In the genomic region with DNA sequence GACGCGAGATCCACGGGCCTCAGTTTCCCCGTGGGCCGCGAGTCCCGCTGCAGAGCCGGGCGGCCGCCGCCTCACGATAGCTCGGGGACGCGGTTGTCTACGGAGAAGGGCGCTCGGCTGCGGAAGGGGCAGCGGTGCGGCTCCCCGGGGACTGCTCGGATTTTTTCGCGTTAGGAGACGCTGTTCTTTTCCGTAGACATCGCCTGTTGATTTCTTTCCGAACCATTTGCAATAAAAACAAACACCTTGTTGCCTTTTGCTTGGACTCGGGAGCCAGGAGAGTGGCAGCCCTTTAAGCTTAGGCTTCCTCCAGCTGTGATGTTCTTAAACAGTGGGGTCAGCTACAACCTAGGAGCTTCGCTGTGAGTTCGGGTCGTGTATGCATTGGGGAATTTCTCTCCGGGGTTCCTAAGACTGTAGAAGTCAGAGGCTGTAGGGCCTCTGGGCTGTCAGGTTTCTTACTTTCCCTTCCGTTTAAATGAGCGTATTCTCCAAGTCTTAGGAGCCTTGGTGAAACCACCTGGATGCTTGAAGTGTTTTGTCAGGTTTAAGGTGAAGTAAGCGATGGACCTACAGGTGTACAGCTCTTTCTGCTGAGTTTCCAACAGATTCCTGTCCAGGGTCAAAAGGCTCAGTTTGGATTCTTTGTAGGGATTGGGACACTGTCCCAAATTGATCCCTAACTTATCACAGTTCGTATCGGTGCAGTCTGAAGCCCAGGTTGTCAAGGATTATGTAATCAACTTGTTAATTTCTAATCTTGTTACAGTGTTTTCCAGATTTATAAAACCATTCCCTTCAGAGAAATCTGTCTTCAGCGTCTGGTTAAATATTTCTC, we compare ENCODE assay signal across 8 mouse cellular contexts. TPM values are rescaled to one million over a fixed set of nuclear protein-coding genes. Genes with fewer than 3 reads are reported as not detected.
DNase-seq lines count a peak whose midpoint lies in the region; ATAC-seq and TF ChIP-seq lines count a peak whose summit lies in the region.

No protein-coding gene starts in this region.

- peaks cover 20% of the 10 kb centered on the region for H3K4me1 ChIP-seq in G1E (ENCODE audit: insufficient read depth, low read depth, low read length)
- H3K4me1 ChIP-seq in cortical plate, adult 2 months (ENCODE audit: control insufficient read depth, insufficient read depth, low read length), result peaks cover 7% of the 10 kb centered on the region; the same call in 1 of the 2 replicates
- H3K4me1 ChIP-seq in heart, embryonic 15.5 days (replicated peaks), result peaks cover 25% of the 10 kb centered on the region
- peaks cover 4% of the 10 kb centered on the region for H3K4me1 ChIP-seq in midbrain, embryonic 12.5 days
- peaks cover 7% of the 10 kb centered on the region; the same call in 1 of the 2 replicates for H3K4me1 ChIP-seq in stomach, embryonic 14.5 days (ENCODE audit: control insufficient read depth, insufficient read depth, low read length)

- TF ChIP-seq POLR2A in cortical plate, adult 2 months (IDR thresholded peaks at IDR 0.05; ENCODE audit: extremely low read depth, insufficient read depth, low read length), result no peak

- H3K36me3 ChIP-seq in G1E (replicated peaks), result peaks cover 16% of the 10 kb centered on the region
- no peaks in the 10 kb centered on the region for H3K36me3 ChIP-seq in heart, embryonic 15.5 days
- H3K36me3 ChIP-seq in midbrain, embryonic 12.5 days, result no peaks in the 10 kb centered on the region
- no peaks in the 10 kb centered on the region; the same call in 1 of the 2 replicates for H3K36me3 ChIP-seq in stomach, embryonic 14.5 days (ENCODE audit: control insufficient read depth, insufficient read depth, low read length)

- peak overlapping the region; percentile 71 for H3K4me2 ChIP-seq in heart, embryonic 15.5 days
- peak overlapping the region; percentile 81 for H3K4me2 ChIP-seq in midbrain, embryonic 12.5 days (replicated peaks)
- H3K4me2 ChIP-seq in stomach, embryonic 14.5 days (replicated peaks; ENCODE audit: low read depth, low read length), result peak overlapping the region; percentile 86

- H3K27me3 ChIP-seq in G1E (ENCODE audit: insufficient read depth, low read length), result peaks cover 3% of the 10 kb centered on the region; the same call in 1 of the 2 replicates
- no peaks in the 10 kb centered on the region for H3K27me3 ChIP-seq in heart, embryonic 15.5 days
- 0 out of 2 replicates have a peak, but pooled peaks cover 4% of the 10 kb centered on the region for H3K27me3 ChIP-seq in midbrain, embryonic 12.5 days
- H3K27me3 ChIP-seq in stomach, embryonic 14.5 days (ENCODE audit: control insufficient read depth, insufficient read depth, low read length), result no peaks in the 10 kb centered on the region

- peak overlapping the region; percentile 79 for H3K27ac ChIP-seq in cortical plate, adult 2 months (ENCODE audit: insufficient read depth, low read length)
- peak overlapping the region; percentile 84 for H3K27ac ChIP-seq in heart, embryonic 15.5 days
- peak overlapping the region; percentile 94 for H3K27ac ChIP-seq in midbrain, embryonic 12.5 days (replicated peaks)
- H3K27ac ChIP-seq in stomach, embryonic 14.5 days (ENCODE audit: low read length), result peak overlapping the region; percentile 83

- peak; percentile 57 to 81 for DNase-seq in adrenal gland, adult (ENCODE audit: inconsistent age in 2 of 2, low spot score in 1 of 2)
- no peak for DNase-seq in adrenal gland, adult 8-10 months
- DNase-seq in G1E (ENCODE audit: low spot score), result no peak
- peak; percentile 47 to 60 for DNase-seq in kidney, postnatal 4 days

- no peak for ATAC-seq in G1E (ENCODE audit: extremely low read depth, insufficient number of reproducible peaks, low FRiP score, poor library complexity, severe bottlenecking)
- peak; percentile 41; the same call in 1 of the 2 replicates for ATAC-seq in heart, embryonic 15.5 days (replicated peaks; ENCODE audit: insufficient number of reproducible peaks, insufficient read depth, low FRiP score, low read depth)
- no peak for ATAC-seq in midbrain, embryonic 12.5 days (ENCODE audit: low FRiP score, low read depth)
- ATAC-seq in stomach, embryonic 14.5 days (ENCODE audit: insufficient number of reproducible peaks, insufficient read depth, low FRiP score, low read depth), result peak; percentile 35; the same call in 1 of the 2 replicates

- H3K9me3 ChIP-seq in G1E (replicated peaks), result no peaks in the 10 kb centered on the region
- no peaks in the 10 kb centered on the region for H3K9me3 ChIP-seq in heart, embryonic 15.5 days (replicated peaks)
- H3K9me3 ChIP-seq in midbrain, embryonic 12.5 days, result no peaks in the 10 kb centered on the region
- no peaks in the 10 kb centered on the region for H3K9me3 ChIP-seq in stomach, embryonic 14.5 days (ENCODE audit: control insufficient read depth, low read depth, low read length)

- WGBS in heart, embryonic 15.5 days, result 4% methylated on average over 40 of the region's 40 CpGs
- WGBS in midbrain, embryonic 12.5 days, result 5% methylated on average over 40 of the region's 40 CpGs
- WGBS in stomach, embryonic 14.5 days, result 3% methylated on average over 40 of the region's 40 CpGs

- H3K9ac ChIP-seq in heart, embryonic 15.5 days, result peak overlapping the region; percentile 96
- H3K9ac ChIP-seq in midbrain, embryonic 12.5 days (replicated peaks), result peak overlapping the region; percentile 96
- peak overlapping the region; percentile 91 for H3K9ac ChIP-seq in stomach, embryonic 14.5 days (replicated peaks; ENCODE audit: low read depth, low read length)

- no peak for TF ChIP-seq CTCF in G1E (IDR thresholded peaks at IDR 0.05; ENCODE audit: low read depth, low read length)
- TF ChIP-seq CTCF in cortical plate, adult 2 months (IDR thresholded peaks at IDR 0.05; ENCODE audit: extremely low read depth, insufficient read depth, low read length), result no peak

- H3K4me3 ChIP-seq in G1E (ENCODE audit: low read depth, low read length), result peak overlapping the region; percentile 85
- peak overlapping the region; percentile 72 for H3K4me3 ChIP-seq in cortical plate, adult 2 months (ENCODE audit: insufficient read depth, low read length)
- peak overlapping the region; percentile 84 for H3K4me3 ChIP-seq in heart, embryonic 15.5 days
- peak overlapping the region; percentile 95 for H3K4me3 ChIP-seq in midbrain, embryonic 12.5 days
- H3K4me3 ChIP-seq in stomach, embryonic 14.5 days (ENCODE audit: low read depth, low read length), result peak overlapping the region; percentile 79

RNA-seq across cellular contexts. Expression of a gene that starts 0.8 kb away (rescaled TPM):
- 100 to 1,000 TPM; 153 to 206 (median 181) TPM for total RNA-seq in adrenal gland, adult 8-10 months (2022)
- total RNA-seq in G1E (2014; fragmentation: Nextera tagmentation) (30.8 and 37.2 TPM in 2 replicates), G1E (2017) (19.9 and 27.8 TPM in 2 replicates)
- polyA plus RNA-seq in G1E (2012), result 16.4 and 29.5 TPM in 2 replicates
- 78.6 and 79.6 TPM in 2 replicates for polyA plus RNA-seq in cortical plate, adult 2 months (2012; rRNA removed)
- polyA plus RNA-seq in heart, embryonic 15.5 days (2015; fragmentation: Nextera tagmentation; extraction: Ambion mirVana), result 47.3 and 49.9 TPM in 2 replicates
- polyA plus RNA-seq in midbrain, embryonic 12.5 days (2016; fragmentation: Nextera tagmentation; extraction: Ambion mirVana), result 57.7 and 59.2 TPM in 2 replicates
- polyA plus RNA-seq in stomach, embryonic 14.5 days (2014; fragmentation: Nextera tagmentation; extraction: Ambion mirVana), result 37.2 and 40.3 TPM in 2 replicates

Comparison
In these comparisons a context has a peak if more than half of its experiments do, and no peak if none do; other contexts are left out.
1. DNase-seq: peak in adrenal gland, adult (2 of 2) and kidney, postnatal 4 days (2 of 2); none in adrenal gland, adult 8-10 months (single experiment) and G1E (single experiment).
2. ATAC-seq: peak in heart, embryonic 15.5 days (single experiment) and stomach, embryonic 14.5 days (single experiment); none in G1E (single experiment) and midbrain, embryonic 12.5 days (single experiment).
3. Peak in every context shown above with its lines, with median percentiles within 50 percentile points of each other: H3K4me3 ChIP-seq, H3K27ac ChIP-seq, H3K4me2 ChIP-seq and H3K9ac ChIP-seq.